Mouse (Mus musculus): ENCODE measurements at regions not wholly inside any gene's neighbourhood (a gene's known extent, or its start where the extent isn't known, plus 50 kb on each side); places are given as distances from the start of the nearest gene placed in this dataset.

DNA sequence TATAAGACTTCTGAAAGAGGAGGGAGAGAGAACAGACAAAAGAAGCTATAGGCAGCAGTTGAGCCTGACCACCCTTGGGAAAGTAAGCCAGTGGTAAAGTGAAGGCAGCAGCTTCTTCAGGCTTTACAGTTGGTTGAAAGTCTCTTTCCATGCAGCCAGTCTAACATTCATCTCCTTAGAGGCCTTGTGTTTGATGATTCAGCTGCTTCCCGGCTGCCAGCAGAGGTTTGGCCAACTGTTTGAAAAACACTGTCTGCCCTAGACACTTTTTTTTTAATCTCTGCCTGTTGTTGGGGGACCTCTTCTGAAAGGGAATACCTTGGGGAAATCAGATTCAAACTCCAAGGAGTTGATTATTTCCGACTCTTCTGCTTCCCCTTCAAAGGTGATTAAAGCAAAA, 123.1 kb upstream of the Cldn34b3 start:
- no peak for TF ChIP-seq EP300 (IDR thresholded peaks at IDR 0.05; ENCODE audit: low read depth)
- no peak for TF ChIP-seq CTCF (IDR thresholded peaks at IDR 0.05; ENCODE audit: low read depth)

Measured in heart, postnatal 0 days (tissue).